Mouse (Mus musculus): ENCODE data around the gene Ptprn. TPM values are rescaled to one million over a fixed set of nuclear protein-coding genes. Genes with fewer than 3 reads are reported as not detected.
"Not testable (repeated sequence)": the region's sequence is repeated elsewhere in the genome, so short reads cannot be mapped to it uniquely, and the experiment has no call there.

The Ptprn gene
- polyA plus RNA-seq, 1 experiment from 2014 or later, result 24.2 TPM

- no peak overlapping the region for H3K4me2 ChIP-seq
- 55% methylated on average over 3 of the region's 3 CpGs for WGBS
- H3K4me1 ChIP-seq, result peaks cover 7% of the 10 kb centered on the region
- H3K36me3 ChIP-seq (replicated peaks), result no peaks in the 10 kb centered on the region
- H3K9ac ChIP-seq, result no peak overlapping the region
- no peaks in the 10 kb centered on the region for H3K9me3 ChIP-seq
- no peak for ATAC-seq (replicated peaks)
- H3K4me3 ChIP-seq, result no peak overlapping the region
- H3K27me3 ChIP-seq (replicated peaks), result 0 out of 2 replicates have a peak, but pooled peaks cover 7% of the 10 kb centered on the region
- H3K27ac ChIP-seq, result no peak overlapping the region
Observed at GRCm38 (mm10) chr1:75250498-75250897, 13.8 kb downstream of the Ptprn start.

GRCm38 (mm10) chr1:75248041-75248772, 16.1 kb downstream of the Ptprn start:
- 63% methylated on average over 9 of the region's 9 CpGs for WGBS
- H3K36me3 ChIP-seq (replicated peaks), result no peaks in the 10 kb centered on the region
- H3K9me3 ChIP-seq, result no peaks in the 10 kb centered on the region
- H3K27me3 ChIP-seq (replicated peaks), result 0 out of 2 replicates have a peak, but pooled peaks cover 6% of the 10 kb centered on the region
- H3K9ac ChIP-seq, result no peak overlapping the region
- no peak overlapping the region for H3K4me2 ChIP-seq
- H3K4me1 ChIP-seq, result peaks cover 7% of the 10 kb centered on the region
- ATAC-seq (replicated peaks), result no peak
- no peak overlapping the region for H3K4me3 ChIP-seq
- no peak overlapping the region for H3K27ac ChIP-seq

- no peak overlapping the region for H3K9ac ChIP-seq
- 82% methylated on average over 16 of the region's 16 CpGs for WGBS
- no peaks in the 10 kb centered on the region for H3K9me3 ChIP-seq
- peaks cover 7% of the 10 kb centered on the region for H3K4me1 ChIP-seq
- no peak for ATAC-seq (replicated peaks)
- no peak overlapping the region for H3K4me3 ChIP-seq
- H3K27me3 ChIP-seq (replicated peaks), result no peaks in the 10 kb centered on the region
- H3K27ac ChIP-seq, result no peak overlapping the region
- no peaks in the 10 kb centered on the region for H3K36me3 ChIP-seq (replicated peaks)
- no peak overlapping the region for H3K4me2 ChIP-seq
Observed at GRCm38 (mm10) chr1:75247071-75247930, 17.0 kb downstream of the Ptprn start.

- WGBS, result 13% methylated on average over 4 of the region's 4 CpGs
- Histone ChIP-seq H3K27ac (no peak overlapping the region), H3K4me1 (no peaks in the 10 kb centered on the region), H3K9ac (no peak overlapping the region), H3K9me3 (no peaks in the 10 kb centered on the region), H3K4me2 (no peak overlapping the region), H3K36me3 (replicated peaks) (no peaks in the 10 kb centered on the region; the same call in 1 of the 2 replicates), H3K4me3 (no peak overlapping the region), H3K27me3 (replicated peaks) (no peaks in the 10 kb centered on the region)
- peak; percentile 73 for ATAC-seq (replicated peaks)
Observed at GRCm38 (mm10) chr1:75244836-75245235, 19.5 kb downstream of the Ptprn start.

GRCm38 (mm10) chr1:75244175-75244826, 20.0 kb downstream of the Ptprn start:
- H3K36me3 ChIP-seq (replicated peaks), result no peaks in the 10 kb centered on the region; the same call in 1 of the 2 replicates
- WGBS, result 88% methylated on average over 12 of the region's 12 CpGs
- H3K4me2 ChIP-seq, result no peak overlapping the region
- ATAC-seq (replicated peaks), result peak; percentile 18; the same call in 1 of the 2 replicates
- no peak overlapping the region for H3K9ac ChIP-seq
- H3K4me1 ChIP-seq, result no peaks in the 10 kb centered on the region
- H3K27me3 ChIP-seq (replicated peaks), result no peaks in the 10 kb centered on the region
- no peak overlapping the region for H3K4me3 ChIP-seq
- no peaks in the 10 kb centered on the region for H3K9me3 ChIP-seq
- no peak overlapping the region for H3K27ac ChIP-seq

- H3K4me2 ChIP-seq, result no peak overlapping the region
Observed at GRCm38 (mm10) chr1:75243411-75243810, 20.9 kb downstream of the Ptprn start.

GRCm38 (mm10) chr1:75239591-75239990, 24.7 kb downstream of the Ptprn start:
- no peaks in the 10 kb centered on the region for H3K9me3 ChIP-seq
- H3K4me3 ChIP-seq, result no peak overlapping the region
- 86% methylated on average over 10 of the region's 10 CpGs for WGBS
- no peaks in the 10 kb centered on the region for H3K27me3 ChIP-seq (replicated peaks)
- H3K4me1 ChIP-seq, result peaks cover 22% of the 10 kb centered on the region
- H3K9ac ChIP-seq, result no peak overlapping the region
- H3K36me3 ChIP-seq (replicated peaks), result no peaks in the 10 kb centered on the region; the same call in 1 of the 2 replicates
- no peak overlapping the region for H3K4me2 ChIP-seq
- no peak overlapping the region for H3K27ac ChIP-seq
- ATAC-seq (replicated peaks), result no peak

More at GRCm38 (mm10) chr1:75243411-75243810, 20.9 kb downstream of the Ptprn start:
- Histone ChIP-seq H3K9me3 (no peaks in the 10 kb centered on the region), H3K27me3 (replicated peaks) (no peaks in the 10 kb centered on the region), H3K4me1 (no peaks in the 10 kb centered on the region), H3K36me3 (replicated peaks) (no peaks in the 10 kb centered on the region; the same call in 1 of the 2 replicates), H3K27ac (no peak overlapping the region), H3K4me3 (no peak overlapping the region), H3K9ac (no peak overlapping the region)
- no peak for ATAC-seq (replicated peaks)
- 87% methylated on average over 14 of the region's 14 CpGs for WGBS

GRCm38 (mm10) chr1:75236117-75237050, 27.9 kb downstream of the Ptprn start, which contains the start of gene Dnajb2:
Gene Dnajb2, plus strand, starts transcription at chr1:75236406.
- peaks cover 24% of the 10 kb centered on the region for H3K4me1 ChIP-seq
- peak; percentile 90 for ATAC-seq (replicated peaks)
- under 1% methylated on average over 61 of the region's 64 CpGs for WGBS

GRCm38 (mm10) chr1:75234606-75235005, 29.7 kb downstream of the Ptprn start:
- Histone ChIP-seq H3K36me3 (replicated peaks) (no peaks in the 10 kb centered on the region), H3K27ac (peak overlapping the region; percentile 15; the same call in 1 of the 2 replicates), H3K4me3 (no peak overlapping the region), H3K27me3 (replicated peaks) (no peaks in the 10 kb centered on the region), H3K9me3 (no peaks in the 10 kb centered on the region), H3K9ac (no peak overlapping the region), H3K4me1 (peaks cover 24% of the 10 kb centered on the region), H3K4me2 (no peak overlapping the region)
- under 1% methylated on average over 8 of the region's 8 CpGs for whole genome bisulfite sequencing
- peak; percentile 62 for ATAC-seq (replicated peaks)

More at GRCm38 (mm10) chr1:75236117-75237050, 27.9 kb downstream of the Ptprn start, which contains the start of gene Dnajb2:
- Histone ChIP-seq H3K27me3 (replicated peaks) (no peaks in the 10 kb centered on the region), H3K9ac (peak within 1 kb of the TSS; percentile 87), H3K4me3 (peak within 1 kb of the TSS; percentile 70), H3K27ac (peak within 1 kb of the TSS; percentile 83), H3K9me3 (no peaks in the 10 kb centered on the region), H3K36me3 (replicated peaks) (no peaks in the 10 kb centered on the region), H3K4me2 (peak within 1 kb of the TSS; percentile 88)

GRCm38 (mm10) chr1:75232489-75232888, 31.8 kb downstream of the Ptprn start:
- not testable (repeated sequence) for H3K4me3 ChIP-seq; H3K36me3 ChIP-seq (replicated peaks); H3K27me3 ChIP-seq (replicated peaks); H3K9me3 ChIP-seq; H3K4me2 ChIP-seq; ATAC-seq (replicated peaks); H3K27ac ChIP-seq; H3K9ac ChIP-seq
- H3K4me1 ChIP-seq, result peaks cover 19% of the 10 kb centered on the region
- WGBS, result 68% methylated on average over 4 of the region's 4 CpGs

- Histone ChIP-seq H3K4me2 (no peak within 1 kb of the TSS), H3K36me3 (replicated peaks) (no peaks in the 10 kb centered on the region), H3K9ac (no peak within 1 kb of the TSS), H3K9me3 (no peaks in the 10 kb centered on the region), H3K27ac (no peak within 1 kb of the TSS), H3K4me1 (peaks cover 11% of the 10 kb centered on the region), H3K4me3 (no peak within 1 kb of the TSS), H3K27me3 (replicated peaks) (no peaks in the 10 kb centered on the region)
- WGBS, result 77% methylated on average over 5 of the region's 5 CpGs
- no peak for ATAC-seq (replicated peaks)
Observed at GRCm38 (mm10) chr1:75231664-75232152, 32.6 kb downstream of the Ptprn start, which contains the start of gene A630095N17Rik. Gene A630095N17Rik, minus strand, starts transcription at chr1:75232102.

Data from midbrain, embryonic 15.5 days (tissue).